Mouse (Mus musculus) liver, embryonic 11.5 days (tissue): ENCODE measurements around the gene Irf8. TPM values are rescaled to one million over a fixed set of nuclear protein-coding genes. Genes with fewer than 3 reads are reported as not detected.

ENCODE experiments used
- ATAC-seq: fragments of 200-750 bp; cut with Nextera tagmentation; replicated peaks from 2 replicates; pipeline ENCODE4 v1.8.0; 2017; ENCODE audit warnings: moderate number of reproducible peaks, mild to moderate bottlenecking, moderate TSS enrichment, moderate library complexity; ENCODE audit not compliant: low FRiP score
- DNase-seq: peaks from one replicate; pipeline ENCODE4 v3.0.0-alpha.2; 2017; ENCODE audit warnings: low spot score
- H3K27ac ChIP-seq: fragments of 300-500 bp; sonication (generic); 2 replicates; pipeline ENCODE4 v1.5.1; 2014; ENCODE audit warnings: mild to moderate bottlenecking, low read depth, low read length, control low read depth
- H3K27me3 ChIP-seq: fragments of 300-500 bp; sonication (generic); replicated peaks from 2 replicates; pipeline ENCODE4 v1.6.1; 2014; ENCODE audit warnings: low read length, mixed read lengths; ENCODE audit not compliant: control insufficient read depth, insufficient read depth
- H3K36me3 ChIP-seq: fragments of 300-500 bp; sonication (generic); 2 replicates; pipeline ENCODE4 v1.6.1; 2014; ENCODE audit warnings: mild to moderate bottlenecking, low read length, moderate library complexity, mixed read lengths; ENCODE audit not compliant: control insufficient read depth, insufficient read depth
- H3K4me1 ChIP-seq: fragments of 300-500 bp; sonication (generic); replicated peaks from 2 replicates; pipeline ENCODE4 v1.6.1; 2014; ENCODE audit warnings: low read length, mixed read lengths; ENCODE audit not compliant: control insufficient read depth, insufficient read depth
- H3K4me2 ChIP-seq: fragments of 300-500 bp; sonication (generic); 2 replicates; pipeline ENCODE4 v1.6.1; 2014; ENCODE audit warnings: mild to moderate bottlenecking, control low read depth, moderate library complexity
- H3K4me3 ChIP-seq: fragments of 300-500 bp; sonication (generic); 2 replicates; pipeline ENCODE4 v1.5.1; 2014; ENCODE audit warnings: low read depth, low read length, control low read depth
- H3K9ac ChIP-seq: fragments of 300-500 bp; sonication (generic); 2 replicates; pipeline ENCODE4 v1.6.1; 2014; ENCODE audit warnings: low read depth, low read length, control low read depth
- H3K9me3 ChIP-seq: fragments of 300-500 bp; sonication (generic); 2 replicates; pipeline ENCODE4 v1.6.1; 2016; ENCODE audit warnings: low read length, inconsistent platforms, mixed read lengths; ENCODE audit not compliant: control insufficient read depth
- WGBS: fragments of 180-500 bp; shearing (Covaris S2); extraction: QIAGEN DNeasy Blood & Tissue Kit; methylation state at CpG from one replicate; pipeline ENCODE4 v1.1.7; 2014; 5-methylcytosine and 5-hydroxymethylcytosine counted together
- polyA plus RNA-seq: library from polyadenylated mRNA; unstranded; fragments of >200 nt; fragmentation: Nextera tagmentation; extraction: Ambion mirVana; gene quantifications from 2 replicates; pipeline ENCODE4 v1.2.1, GENCODE M21; 2014

The Irf8 gene
- polyA plus RNA-seq, 1 experiment from 2014 or later, result 12.3 TPM

DNA sequence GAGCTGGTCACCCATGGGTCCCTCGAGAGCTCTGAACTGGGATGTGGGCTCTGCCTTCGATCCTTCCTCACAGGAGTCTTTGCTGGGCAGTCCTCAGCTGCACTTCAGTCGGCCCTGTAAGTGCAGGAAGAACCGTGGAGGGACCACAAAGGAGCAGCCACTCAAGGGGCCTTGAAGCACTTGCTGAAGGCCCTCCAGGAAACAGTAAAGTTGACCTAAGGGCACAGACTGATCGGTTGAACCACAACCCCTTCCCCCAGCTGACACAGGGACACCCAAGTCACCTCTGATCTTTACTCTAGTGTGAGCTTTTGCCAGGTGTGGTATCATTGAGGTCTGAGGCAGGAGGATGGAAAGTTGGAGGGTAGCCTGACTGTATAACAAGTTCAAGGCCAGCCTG, 10.1 kb upstream of the Irf8 start:
- WGBS, result 49% methylated on average over 5 of the region's 5 CpGs
- H3K9ac ChIP-seq, result no peak overlapping the region
- ATAC-seq (no peak), DNase-seq (no peak)
- no peaks in the 10 kb centered on the region for H3K27me3 ChIP-seq
- no peaks in the 10 kb centered on the region for H3K36me3 ChIP-seq
- peaks cover 4% of the 10 kb centered on the region; the same call in 1 of the 2 replicates for H3K9me3 ChIP-seq
- no peak overlapping the region for H3K4me3 ChIP-seq
- no peak overlapping the region for H3K4me2 ChIP-seq
- H3K27ac ChIP-seq, result no peak overlapping the region
- no peaks in the 10 kb centered on the region for H3K4me1 ChIP-seq

DNA sequence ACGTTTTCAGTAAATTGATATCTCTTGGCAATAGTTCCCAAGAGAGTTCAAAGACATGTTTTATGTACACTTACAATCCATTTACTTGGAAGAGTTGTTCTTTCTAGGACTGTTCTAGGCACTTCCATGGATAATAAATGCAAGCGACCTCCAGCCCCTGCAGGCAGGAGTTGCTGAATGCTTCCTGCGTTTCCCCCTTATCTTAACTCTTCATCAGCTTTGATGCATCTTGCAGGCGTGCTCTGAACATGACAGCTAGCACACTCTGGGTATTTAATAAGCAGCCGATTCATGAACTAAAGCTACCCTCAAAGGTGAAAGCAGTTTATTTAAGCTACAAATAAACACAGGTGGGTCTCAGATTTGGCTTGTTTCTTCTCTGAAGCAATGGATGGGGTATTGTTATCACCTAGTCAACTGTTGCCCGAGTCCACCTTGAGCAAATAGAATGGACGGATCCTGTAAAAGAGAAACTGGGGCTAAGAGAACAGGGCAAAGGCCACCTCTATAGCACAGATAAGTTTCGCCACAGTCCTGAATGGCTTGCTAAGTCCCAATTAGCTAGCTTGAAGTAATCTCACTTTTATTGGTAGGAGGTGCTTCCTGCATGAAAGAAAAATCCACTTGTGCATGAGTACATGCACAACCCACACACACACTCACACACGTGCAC, 7.5 kb upstream of the Irf8 start:
- Histone ChIP-seq H3K27me3 (peaks cover 5% of the 10 kb centered on the region; the same call in 1 of the 2 replicates), H3K4me2 (no peak overlapping the region), H3K36me3 (no peaks in the 10 kb centered on the region), H3K4me3 (no peak overlapping the region), H3K27ac (no peak overlapping the region), H3K9me3 (no peaks in the 10 kb centered on the region), H3K9ac (no peak overlapping the region), H3K4me1 (no peaks in the 10 kb centered on the region)
- ATAC-seq, result no peak
- WGBS, result 54% methylated on average over 9 of the region's 9 CpGs
- DNase-seq, result no peak

GRCm38 (mm10) chr8:120731582-120731981, 4.6 kb upstream of the Irf8 start:
- DNase-seq (no peak), ATAC-seq (no peak)
- WGBS, result 48% methylated on average over 14 of the region's 14 CpGs
- Histone ChIP-seq H3K4me3 (no peak overlapping the region), H3K4me2 (no peak overlapping the region), H3K4me1 (no peaks in the 10 kb centered on the region), H3K27me3 (peaks cover 30% of the 10 kb centered on the region), H3K9me3 (no peaks in the 10 kb centered on the region), H3K9ac (no peak overlapping the region), H3K36me3 (no peaks in the 10 kb centered on the region), H3K27ac (no peak overlapping the region)

DNA sequence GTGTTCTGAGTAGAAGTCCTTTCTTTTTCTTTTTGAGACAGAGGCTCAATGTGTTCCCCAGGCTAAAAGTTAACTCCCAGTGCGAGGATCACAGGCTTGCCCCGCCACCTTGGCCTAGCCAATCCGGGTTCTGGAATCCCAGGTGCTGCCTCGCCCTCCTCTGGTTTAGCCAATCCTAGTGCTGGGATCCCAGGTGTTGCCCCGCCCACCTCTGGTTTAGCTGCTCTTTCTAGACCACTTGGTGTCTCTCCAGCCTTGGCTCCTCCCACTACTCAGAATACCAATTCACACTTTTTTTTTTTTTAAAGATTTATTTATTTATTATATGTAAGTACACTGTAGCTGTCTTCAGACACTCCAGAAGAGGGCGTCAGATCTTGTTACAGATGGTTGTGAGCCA, 4.1 kb upstream of the Irf8 start:
- H3K27me3 ChIP-seq, result peaks cover 35% of the 10 kb centered on the region
- ATAC-seq (no peak), DNase-seq (no peak)
- WGBS, result 52% methylated on average over 6 of the region's 6 CpGs
- H3K4me2 ChIP-seq, result no peak overlapping the region
- no peak overlapping the region for H3K27ac ChIP-seq
- H3K9ac ChIP-seq, result no peak overlapping the region
- H3K4me3 ChIP-seq, result no peak overlapping the region
- H3K9me3 ChIP-seq, result no peaks in the 10 kb centered on the region
- no peaks in the 10 kb centered on the region for H3K36me3 ChIP-seq
- no peaks in the 10 kb centered on the region for H3K4me1 ChIP-seq

DNA sequence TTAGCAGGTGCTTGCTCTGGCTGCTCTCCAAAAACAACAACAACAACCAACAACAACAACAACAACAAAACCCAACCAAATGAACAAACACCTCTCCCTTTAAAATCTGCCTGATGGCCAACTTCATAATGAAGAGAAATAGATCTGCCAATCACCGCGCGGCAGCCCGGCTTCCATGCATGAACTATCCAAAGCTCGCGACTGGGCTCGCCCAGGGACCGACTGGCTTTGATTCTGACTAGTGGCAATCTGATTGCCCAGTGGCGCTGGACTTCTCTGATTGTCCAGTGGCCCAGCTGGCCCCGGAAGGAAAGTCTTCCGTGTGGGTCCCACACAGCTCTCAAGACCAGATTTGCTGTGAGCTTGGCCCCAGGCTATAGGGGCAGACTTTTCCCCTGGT, 328 bp downstream of the Irf8 start:
- WGBS, result 5% methylated on average over 11 of the region's 11 CpGs
- DNase-seq (no peak), ATAC-seq (no peak)
- H3K4me1 ChIP-seq, result no peaks in the 10 kb centered on the region
- no peaks in the 10 kb centered on the region for H3K36me3 ChIP-seq
- H3K27me3 ChIP-seq, result peaks cover 55% of the 10 kb centered on the region
- H3K4me3 ChIP-seq, result peak overlapping the region; percentile 50
- peak overlapping the region; percentile 6; the same call in 1 of the 2 replicates for H3K9ac ChIP-seq
- no peak overlapping the region for H3K27ac ChIP-seq
- no peaks in the 10 kb centered on the region for H3K9me3 ChIP-seq
- peak overlapping the region; percentile 74 for H3K4me2 ChIP-seq

- peak overlapping the region; percentile 74 for H3K4me2 ChIP-seq
- peaks cover 55% of the 10 kb centered on the region for H3K27me3 ChIP-seq
- H3K4me3 ChIP-seq, result peak overlapping the region; percentile 50; the same call in 1 of the 2 replicates
- no peaks in the 10 kb centered on the region for H3K9me3 ChIP-seq
- WGBS, result 51% methylated on average over 7 of the region's 7 CpGs
- H3K9ac ChIP-seq, result no peak overlapping the region
- H3K4me1 ChIP-seq, result no peaks in the 10 kb centered on the region
- DNase-seq (no peak), ATAC-seq (no peak)
- no peaks in the 10 kb centered on the region for H3K36me3 ChIP-seq
- H3K27ac ChIP-seq, result no peak overlapping the region
Measured at GRCm38 (mm10) chr8:120737166-120737565, 1.0 kb downstream of the Irf8 start.

DNA sequence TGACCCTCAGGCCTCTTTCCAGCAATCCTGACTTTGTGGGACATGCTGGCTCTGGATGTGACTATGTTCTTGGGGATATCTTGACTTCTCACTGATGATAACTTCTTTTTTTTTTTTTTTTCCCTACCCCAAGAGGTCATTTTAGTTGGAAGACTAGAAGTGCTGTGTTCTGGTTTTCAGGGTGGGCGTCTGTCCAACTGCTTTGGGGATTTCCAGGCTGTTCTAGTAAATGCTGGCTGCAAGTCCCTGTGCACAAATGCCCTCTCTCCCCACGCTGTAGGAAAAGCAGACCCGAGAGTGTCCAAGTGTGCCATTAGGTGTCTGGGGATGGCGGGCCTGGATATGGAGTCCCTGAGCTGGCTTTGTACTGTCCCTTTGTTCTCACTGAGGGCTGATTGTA, 2.6 kb downstream of the Irf8 start:
- Histone ChIP-seq H3K9ac (no peak overlapping the region), H3K36me3 (no peaks in the 10 kb centered on the region), H3K4me2 (no peak overlapping the region), H3K27ac (no peak overlapping the region), H3K9me3 (no peaks in the 10 kb centered on the region), H3K4me3 (no peak overlapping the region), H3K4me1 (peaks cover 4% of the 10 kb centered on the region), H3K27me3 (peaks cover 50% of the 10 kb centered on the region)
- WGBS, result 78% methylated on average over 4 of the region's 4 CpGs
- DNase-seq, result no peak
- no peak for ATAC-seq

DNA sequence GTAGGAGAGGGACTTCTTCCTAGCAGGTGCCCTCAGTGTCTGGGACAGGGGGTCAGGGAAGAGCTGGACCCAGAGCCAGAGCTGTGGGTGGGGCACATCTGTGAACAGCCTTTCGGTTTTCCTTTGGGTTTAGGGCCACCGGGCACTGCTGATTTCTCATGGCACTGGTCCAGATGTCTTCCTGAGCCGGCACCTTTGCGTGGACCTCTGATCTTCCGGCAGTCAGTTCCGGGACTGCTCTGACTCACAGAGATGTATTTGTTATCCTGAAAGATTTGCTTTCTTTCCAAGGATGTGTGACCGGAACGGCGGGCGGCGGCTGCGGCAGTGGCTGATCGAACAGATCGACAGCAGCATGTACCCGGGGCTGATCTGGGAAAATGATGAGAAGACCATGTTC, 3.4 kb downstream of the Irf8 start:
- H3K9me3 ChIP-seq, result no peaks in the 10 kb centered on the region
- no peak overlapping the region for H3K27ac ChIP-seq
- H3K36me3 ChIP-seq, result no peaks in the 10 kb centered on the region
- 90% methylated on average over 15 of the region's 15 CpGs for WGBS
- ATAC-seq, result no peak
- peaks cover 46% of the 10 kb centered on the region for H3K27me3 ChIP-seq
- H3K9ac ChIP-seq, result no peak overlapping the region
- H3K4me2 ChIP-seq, result no peak overlapping the region
- no peak for DNase-seq
- no peak overlapping the region for H3K4me3 ChIP-seq
- H3K4me1 ChIP-seq, result peaks cover 10% of the 10 kb centered on the region

GRCm38 (mm10) chr8:120740579-120740978, 4.4 kb downstream of the Irf8 start:
- WGBS, result 65% methylated on average over 2 of the region's 2 CpGs
- peaks cover 10% of the 10 kb centered on the region for H3K4me1 ChIP-seq
- H3K4me3 ChIP-seq, result no peak overlapping the region
- ATAC-seq (no peak), DNase-seq (no peak)
- no peak overlapping the region for H3K27ac ChIP-seq
- H3K36me3 ChIP-seq, result no peaks in the 10 kb centered on the region
- peaks cover 35% of the 10 kb centered on the region for H3K27me3 ChIP-seq
- H3K9ac ChIP-seq, result no peak overlapping the region
- H3K4me2 ChIP-seq, result no peak overlapping the region
- no peaks in the 10 kb centered on the region for H3K9me3 ChIP-seq
